Mouse (Mus musculus) neutrophil, adult 5-6 weeks (primary cell): ENCODE results near the gene Nudt21. TPM values are rescaled to one million over a fixed set of nuclear protein-coding genes. Genes with fewer than 3 reads are reported as not detected.
A peak's percentile ranks its signal among the peaks of the same experiment; 100 is the strongest.
"Not testable (repeated sequence)": the region's sequence is repeated elsewhere in the genome, so short reads cannot be mapped to it uniquely, and the experiment has no call there.

Experiments
- ATAC-seq: fragments of 151-379, 151-347 bp; 2 replicates; pipeline ENCODE4 v1.8.0; 2017; ENCODE audit warnings: mild to moderate bottlenecking, moderate TSS enrichment; ENCODE audit not compliant: insufficient number of reproducible peaks, poor library complexity, low FRiP score, severe bottlenecking; ENCODE audit errors: extremely low read depth
- total RNA-seq: library from RNA; stranded (forward); fragments of 200-1000 nt; gene quantifications from 2 replicates; pipeline ENCODE4 v1.2.3, GENCODE M21; 2017

The Nudt21 gene
- 41.6 and 59.9 TPM in 2 replicates for total RNA-seq

DNA sequence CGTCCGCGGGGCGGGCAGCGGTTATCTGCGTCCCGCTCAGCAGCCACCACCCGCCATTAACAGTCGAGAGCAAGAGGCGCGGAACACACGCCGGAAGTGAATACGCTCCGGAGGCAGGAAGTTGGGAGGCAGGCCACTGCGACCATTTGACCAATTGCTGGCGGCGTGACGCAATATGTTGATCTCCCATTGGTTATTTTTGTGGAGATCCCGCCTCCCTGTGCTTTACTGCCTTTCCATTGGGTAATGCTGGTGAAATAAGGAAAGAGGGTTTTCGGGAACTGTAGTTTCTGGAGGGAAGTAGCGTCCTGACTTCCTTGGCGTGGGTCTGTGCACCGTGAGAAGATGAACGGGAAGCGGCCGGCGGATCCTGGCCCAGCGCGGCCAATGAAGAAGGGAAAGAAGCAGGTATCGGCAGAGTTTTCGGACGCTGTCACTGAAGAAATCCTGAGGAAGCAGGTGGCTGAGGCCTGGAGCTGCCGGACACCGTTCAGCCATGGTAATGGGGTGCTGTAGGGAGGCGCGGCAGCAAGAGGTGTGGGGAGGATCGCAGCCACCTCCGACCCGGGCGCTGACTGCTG lies at the start of gene Nudt21, which contains the start of gene Ogfod1:
Nudt21 (minus strand) TSS at position 88 of the 581 bp plus-strand sequence.
Ogfod1 (plus strand) TSS at position 255 of the 581 bp plus-strand sequence.
- peak; percentile 99 for ATAC-seq

DNA sequence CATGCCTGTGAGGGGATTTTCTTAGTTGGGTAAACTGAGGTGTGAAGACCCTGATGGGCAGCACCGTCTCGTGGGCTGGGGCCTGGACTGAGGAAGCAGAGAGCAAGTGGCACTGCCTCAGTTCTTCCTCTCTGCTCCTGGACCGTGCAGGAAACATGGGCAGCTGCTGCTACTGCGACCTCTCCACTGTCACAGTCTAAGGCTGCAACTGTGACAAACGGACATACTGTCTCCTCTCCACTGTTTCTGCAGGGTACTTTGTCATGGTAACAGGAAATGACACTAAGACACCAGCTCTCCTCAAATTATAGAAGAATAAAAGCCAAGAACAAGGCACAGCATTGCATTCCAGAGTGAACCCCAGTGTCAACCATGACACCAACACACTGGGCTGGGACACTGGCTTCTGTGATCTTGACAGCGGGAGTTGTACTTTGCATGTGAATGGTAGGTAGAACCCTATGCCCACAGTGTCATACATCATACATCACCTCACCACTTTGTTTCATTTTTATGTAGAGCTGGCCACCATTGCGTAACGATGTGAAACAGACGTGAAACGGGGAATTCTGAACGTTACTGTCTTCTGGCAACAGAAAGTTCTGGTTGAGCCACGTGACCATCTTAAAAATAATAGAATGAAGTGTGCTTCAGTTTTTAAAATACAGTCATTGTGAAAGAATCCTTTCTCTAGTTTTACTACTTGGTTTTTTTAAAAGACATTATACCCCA lies 39.8 kb upstream of the Nudt21 start:
- ATAC-seq: no peak

DNA sequence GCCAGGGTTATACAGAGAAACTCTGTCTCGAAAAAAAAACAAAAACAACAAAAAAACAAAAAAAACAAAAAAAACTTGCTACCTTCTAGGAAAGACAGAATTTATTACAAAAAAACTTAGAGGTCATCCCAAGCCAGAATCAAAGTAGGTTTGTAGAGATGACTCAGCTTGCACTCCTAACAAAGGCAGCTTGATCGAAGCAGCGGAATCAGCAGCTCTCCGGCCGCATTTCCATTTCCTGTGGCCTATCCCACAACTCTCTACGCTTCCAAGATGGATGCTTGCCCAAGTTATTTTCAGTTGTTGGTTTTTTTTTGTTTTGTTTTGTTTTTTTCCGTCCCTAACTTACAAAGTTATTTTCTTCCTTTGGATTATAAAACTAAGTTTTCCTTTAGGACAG lies 32.0 kb upstream of the Nudt21 start:
- no peak for ATAC-seq

- no peak for ATAC-seq
These were observed 29.5 kb upstream of the Nudt21 start for GRCm38 (mm10) chr8:94066121-94066863.

- peak; percentile 51; the same call in 1 of the 2 replicates for ATAC-seq
These were observed 20.5 kb upstream of the Nudt21 start for GRCm38 (mm10) chr8:94057157-94057854.

- ATAC-seq: no peak
These were observed 15.9 kb upstream of the Nudt21 start for GRCm38 (mm10) chr8:94052696-94053095.

DNA sequence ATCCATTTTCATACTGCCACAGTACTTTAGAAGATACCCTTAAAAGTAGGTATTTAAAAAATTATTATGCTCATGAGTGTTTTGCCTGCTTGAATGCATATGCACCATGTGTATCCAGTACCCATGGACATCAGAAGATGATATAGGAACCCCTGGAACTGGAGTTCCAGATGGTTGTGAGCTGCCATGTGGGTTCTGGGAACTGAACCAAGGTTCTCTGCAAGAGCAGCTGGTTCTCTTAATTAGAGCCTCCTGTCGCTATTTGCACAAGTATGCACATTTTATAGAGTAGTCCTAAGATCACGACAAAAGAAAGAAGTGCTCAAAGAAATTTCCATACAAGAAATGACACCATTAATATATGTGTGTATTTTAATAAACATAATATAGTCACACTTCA lies 11.0 kb upstream of the Nudt21 start:
- ATAC-seq: no peak

GRCm38 (mm10) chr8:94037806-94038205 lies 975 bp upstream of the Nudt21 start:
- no peak for ATAC-seq

DNA sequence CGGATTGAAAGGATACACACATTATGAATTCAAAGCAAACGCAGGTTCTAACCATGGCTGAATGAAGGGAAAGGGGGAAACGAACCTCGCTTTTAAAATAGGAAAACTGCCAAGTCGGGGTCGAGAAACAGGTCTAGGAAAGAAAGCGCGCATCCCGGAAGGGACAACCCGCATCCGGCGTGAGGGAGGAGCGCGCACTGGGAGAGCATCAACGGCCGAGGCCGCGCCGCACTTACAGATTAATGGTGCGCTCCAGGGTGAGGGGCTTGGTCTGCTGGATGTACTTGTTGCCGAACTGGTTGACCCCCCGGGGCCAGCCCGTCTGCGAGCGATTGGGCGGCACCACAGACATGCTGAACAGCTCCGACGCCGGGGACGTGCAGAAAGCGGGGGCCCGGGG lies 290 bp downstream of the Nudt21 start:
- not testable (repeated sequence) for ATAC-seq

- no peak for ATAC-seq
These were observed 1.6 kb downstream of the Nudt21 start for GRCm38 (mm10) chr8:94035200-94035599.

DNA sequence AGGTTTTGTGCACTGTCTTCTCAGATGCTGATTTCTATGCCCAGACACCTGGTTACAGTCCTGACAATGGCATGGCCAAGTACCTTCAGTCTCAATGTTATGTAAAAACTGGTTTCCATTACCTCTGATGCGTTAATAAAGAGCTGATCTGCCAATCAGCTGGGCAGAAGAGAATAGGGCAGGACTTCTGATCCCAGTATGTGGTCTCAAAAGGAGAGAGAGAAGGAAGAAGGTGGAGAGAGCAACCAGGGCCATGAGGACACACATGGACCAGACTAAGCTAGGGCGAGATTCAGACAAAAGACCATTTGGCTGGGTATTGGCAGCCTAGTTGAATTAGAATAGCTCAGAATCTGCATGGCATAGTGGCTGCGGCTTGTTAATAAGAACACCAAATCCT lies 3.2 kb downstream of the Nudt21 start:
- ATAC-seq: no peak

GRCm38 (mm10) chr8:94029701-94030100 lies 7.1 kb downstream of the Nudt21 start:
- no peak for ATAC-seq

DNA sequence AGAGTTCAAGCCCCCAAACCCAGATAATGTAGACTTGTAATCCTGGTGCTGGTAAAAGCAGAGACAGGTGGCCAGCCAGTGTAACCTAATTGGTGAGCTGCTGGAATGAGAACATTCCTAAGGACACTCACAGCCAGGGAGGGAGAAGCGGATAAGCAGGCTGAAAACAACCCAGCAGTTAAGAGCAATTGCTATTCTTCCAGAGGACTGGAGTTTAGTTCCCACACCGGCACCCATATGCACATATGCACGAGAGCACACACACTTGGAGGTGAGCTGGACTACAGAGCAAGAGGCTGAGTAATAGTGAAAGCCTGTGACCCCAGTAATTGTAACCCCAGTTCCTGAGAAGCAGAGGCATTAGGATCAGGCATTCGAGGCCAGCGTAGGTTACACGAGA lies 12.9 kb downstream of the Nudt21 start:
- no peak for ATAC-seq

DNA sequence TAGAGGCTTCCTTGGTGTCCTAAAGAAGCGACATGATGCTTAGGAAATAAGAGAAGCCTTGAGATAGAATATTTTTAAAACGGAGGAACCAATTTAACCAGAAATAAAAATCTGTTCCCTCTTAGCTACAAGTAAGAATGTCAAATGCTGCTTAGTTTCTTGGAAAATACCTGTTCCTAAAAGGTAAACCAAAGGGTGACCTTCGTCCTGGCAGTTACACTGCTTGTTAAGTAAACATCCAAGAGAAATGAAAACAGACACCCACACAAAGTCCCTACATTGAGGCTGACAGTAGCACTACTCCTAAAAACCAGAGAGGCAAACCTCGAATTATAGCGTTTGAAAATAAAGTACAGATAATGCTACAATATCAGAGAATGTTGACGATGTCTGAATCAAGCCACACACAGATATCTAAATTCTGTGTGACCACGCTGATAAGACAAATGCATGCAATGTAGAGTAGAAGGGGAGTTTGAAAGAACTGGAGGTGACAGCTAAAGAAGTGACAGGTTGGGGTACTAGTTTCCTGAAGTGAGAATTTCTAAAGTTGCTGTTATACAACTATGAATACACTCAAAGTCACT lies 23.7 kb downstream of the Nudt21 start:
- ATAC-seq: no peak

- peak; percentile 59 for ATAC-seq
These were observed 24.5 kb downstream of the Nudt21 start, which contains the start of gene Amfr for GRCm38 (mm10) chr8:94012013-94012951. Gene Amfr, minus strand, starts transcription at chr8:94012842.

DNA sequence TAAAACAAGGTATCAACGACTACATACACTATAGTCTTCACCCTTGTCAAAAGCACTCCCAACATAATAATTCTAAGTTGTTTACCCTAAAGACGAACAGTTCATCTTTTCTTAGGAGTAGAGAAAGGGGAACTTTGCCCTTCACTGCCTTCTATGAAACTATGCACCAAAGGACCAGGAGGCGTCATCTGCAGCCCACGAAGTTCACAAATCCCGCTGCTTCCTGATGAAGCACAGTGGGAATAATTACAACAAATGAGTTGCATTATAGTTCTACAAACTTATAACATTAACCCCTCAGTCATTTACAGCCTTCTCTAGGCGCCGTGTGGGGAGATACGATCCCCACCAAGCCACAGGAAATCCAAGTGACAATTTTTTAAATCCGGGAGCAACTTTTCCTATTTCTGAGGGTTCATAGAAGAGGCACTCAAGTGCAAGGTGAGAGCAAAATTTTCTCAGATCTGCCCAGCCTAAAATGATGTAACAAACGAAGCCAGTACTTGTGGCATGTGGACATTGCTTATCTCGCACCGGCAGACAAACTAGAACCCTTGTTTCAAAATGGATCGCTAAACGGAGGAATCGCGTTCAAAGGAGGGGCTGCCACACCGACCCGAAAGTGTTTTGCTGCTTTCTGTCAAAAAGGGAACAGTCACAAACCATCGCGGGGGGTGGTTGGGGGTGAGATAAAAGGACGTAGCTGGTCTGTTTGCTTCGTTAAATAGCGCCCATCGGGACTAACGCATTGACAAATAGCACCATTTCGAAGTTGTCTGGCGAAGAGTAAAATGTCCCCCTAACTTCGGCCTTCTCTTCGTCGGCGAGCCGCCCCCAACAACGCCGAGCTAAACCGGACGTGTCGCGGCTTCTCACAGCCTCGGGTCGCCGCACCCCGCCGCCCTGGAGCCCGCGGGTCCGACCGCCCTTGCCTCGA lies 25.5 kb downstream of the Nudt21 start:
- ATAC-seq: no peak
